Mouse (Mus musculus) intestine, embryonic 15.5 days (tissue): ENCODE measurements around the gene Tmem53. TPM values are rescaled to one million over a fixed set of nuclear protein-coding genes. Genes with fewer than 3 reads are reported as not detected.

Experiments
- ATAC-seq: fragments of 200-750 bp; cut with Nextera tagmentation; 2 replicates; pipeline ENCODE4 v1.8.0; 2017; ENCODE audit warnings: moderate TSS enrichment, moderate library complexity
- H3K27ac ChIP-seq: fragments of 300-500 bp; sonication (generic); 2 replicates; pipeline ENCODE4 v1.5.1; 2015; ENCODE audit warnings: mild to moderate bottlenecking, inconsistent platforms
- H3K27me3 ChIP-seq: fragments of 300-500 bp; sonication (generic); replicated peaks from 2 replicates; pipeline ENCODE4 v1.6.1; 2015; ENCODE audit warnings: inconsistent platforms
- H3K36me3 ChIP-seq: fragments of 300-500 bp; sonication (generic); 2 replicates; pipeline ENCODE4 v1.6.1; 2015; ENCODE audit warnings: inconsistent platforms
- H3K4me1 ChIP-seq: fragments of 300-500 bp; sonication (generic); replicated peaks from 2 replicates; pipeline ENCODE4 v1.6.1; 2015; ENCODE audit warnings: inconsistent platforms
- H3K4me2 ChIP-seq: fragments of 300-500 bp; sonication (generic); replicated peaks from 2 replicates; pipeline ENCODE4 v1.6.1; 2015; ENCODE audit warnings: mild to moderate bottlenecking, inconsistent platforms
- H3K4me3 ChIP-seq: fragments of 300-500 bp; sonication (generic); replicated peaks from 2 replicates; pipeline ENCODE4 v1.5.1; 2015; ENCODE audit warnings: inconsistent platforms
- H3K9ac ChIP-seq: fragments of 300-500 bp; sonication (generic); 2 replicates; pipeline ENCODE4 v1.6.1; 2015; ENCODE audit warnings: inconsistent platforms
- H3K9me3 ChIP-seq: fragments of 300-500 bp; sonication (generic); 2 replicates; pipeline ENCODE4 v1.6.1; 2016; ENCODE audit warnings: inconsistent platforms
- whole genome bisulfite sequencing: fragments of 180-500 bp; shearing (Covaris S2); methylation state at CpG from one replicate; pipeline ENCODE4 v1.1.7; 2015; 5-methylcytosine and 5-hydroxymethylcytosine counted together
- polyA plus RNA-seq: library from polyadenylated mRNA; unstranded; fragments of >200 nt; fragmentation: Nextera tagmentation; extraction: Ambion mirVana; gene quantifications from 2 replicates; pipeline ENCODE4 v1.2.1, GENCODE M21; 2015

Tmem53 gene
- polyA plus RNA-seq, 1 experiment from 2014 or later: 9.5 TPM

DNA sequence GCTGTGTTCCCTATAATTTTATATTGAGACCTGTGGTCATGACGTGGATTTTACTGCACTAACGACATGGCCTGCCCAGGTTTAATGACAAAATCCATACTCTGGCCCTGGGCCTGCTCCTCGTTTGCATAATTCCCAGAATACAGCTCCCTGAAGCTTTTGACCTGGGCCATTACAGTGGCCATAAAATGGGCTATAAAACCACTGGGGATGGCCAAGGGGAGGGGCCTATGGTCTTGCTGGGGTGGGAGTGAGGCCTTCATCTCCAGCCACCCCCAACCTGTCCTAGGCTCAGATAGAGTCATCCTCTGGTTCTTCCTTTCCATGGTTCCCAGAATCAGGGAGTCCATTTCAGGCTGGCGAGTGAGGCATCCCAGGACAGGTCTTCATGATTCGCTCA lies 60.1 kb downstream of the Tmem53 start:
- Histone ChIP-seq H3K4me3 (no peak overlapping the region), H3K9ac (no peak overlapping the region), H3K9me3 (no peaks in the 10 kb centered on the region), H3K36me3 (no peaks in the 10 kb centered on the region), H3K27me3 (peaks cover 46% of the 10 kb centered on the region), H3K4me2 (peak overlapping the region; percentile 22; the same call in 1 of the 2 replicates), H3K27ac (no peak overlapping the region), H3K4me1 (peaks cover 12% of the 10 kb centered on the region)
- ATAC-seq: peak; percentile 59
- WGBS: 45% methylated on average over 5 of the region's 5 CpGs

DNA sequence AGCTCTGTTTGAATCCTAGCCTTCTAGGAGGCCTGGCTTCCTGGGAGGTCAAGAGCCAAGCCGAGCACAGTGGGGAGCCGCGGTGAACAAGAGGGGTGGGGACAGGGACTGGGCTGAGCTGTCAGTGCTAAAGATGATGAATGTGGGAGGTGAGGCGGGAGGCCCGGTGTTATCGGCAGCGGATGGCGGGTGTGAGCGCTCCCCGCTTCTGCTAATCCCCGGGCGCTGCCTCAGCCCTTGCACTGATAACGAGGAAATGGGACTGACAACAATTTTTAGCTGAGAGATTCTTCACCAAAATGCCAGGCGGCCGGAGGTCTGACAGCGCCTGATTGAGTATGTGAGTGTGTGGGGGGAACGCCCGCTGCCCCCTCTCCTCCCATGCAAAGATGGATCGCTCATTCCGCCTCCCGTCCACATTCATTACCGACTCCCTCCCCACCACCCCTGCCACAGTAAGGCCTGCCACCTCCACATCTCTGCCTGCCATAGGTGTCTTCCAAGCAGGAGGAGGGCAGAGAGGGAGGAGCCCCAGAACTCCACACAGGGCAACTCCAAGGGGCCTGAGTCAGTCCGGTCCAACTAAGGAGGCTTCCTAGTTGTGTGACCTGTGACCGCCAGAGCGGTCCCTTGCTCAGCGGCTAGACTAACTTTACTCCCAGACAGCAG lies 60.8 kb downstream of the Tmem53 start:
- H3K4me1 ChIP-seq: peaks cover 14% of the 10 kb centered on the region
- H3K4me3 ChIP-seq: no peak overlapping the region
- peaks cover 53% of the 10 kb centered on the region for H3K27me3 ChIP-seq
- H3K9me3 ChIP-seq: no peaks in the 10 kb centered on the region
- 8% methylated on average over 26 of the region's 26 CpGs for WGBS
- H3K4me2 ChIP-seq: peak overlapping the region; percentile 22
- H3K27ac ChIP-seq: no peak overlapping the region
- 0 out of 2 replicates have a peak overlapping the region, but pooled peaks have one; percentile 15 for H3K9ac ChIP-seq
- no peaks in the 10 kb centered on the region for H3K36me3 ChIP-seq
- peak; percentile 76 for ATAC-seq

DNA sequence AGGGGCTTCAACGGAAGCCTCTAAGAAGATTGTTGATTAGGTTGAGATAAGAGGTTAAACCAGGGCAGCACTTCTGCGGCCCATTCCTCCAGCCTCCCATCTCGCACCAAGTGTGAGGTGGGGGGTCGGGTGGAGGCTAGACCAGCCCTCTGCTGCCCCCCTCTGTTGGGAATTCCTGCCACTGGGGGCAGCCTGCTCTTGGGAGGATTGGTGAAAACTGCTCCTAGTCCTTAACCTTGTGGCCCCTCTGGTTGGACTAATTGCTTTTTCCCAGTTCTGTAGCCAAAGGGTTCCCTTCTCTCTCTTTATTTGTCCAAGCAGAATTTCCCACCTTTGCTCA lies 61.3 kb downstream of the Tmem53 start:
- no peaks in the 10 kb centered on the region for H3K9me3 ChIP-seq
- no peak overlapping the region for H3K27ac ChIP-seq
- H3K4me2 ChIP-seq: peak overlapping the region; percentile 22
- H3K27me3 ChIP-seq: peaks cover 58% of the 10 kb centered on the region
- 13% methylated on average over 4 of the region's 4 CpGs for WGBS
- peaks cover 19% of the 10 kb centered on the region for H3K4me1 ChIP-seq
- 0 out of 2 replicates have a peak, but pooled peaks have one; percentile 24 for ATAC-seq
- H3K4me3 ChIP-seq: no peak overlapping the region
- H3K9ac ChIP-seq: no peak overlapping the region
- no peaks in the 10 kb centered on the region for H3K36me3 ChIP-seq

DNA sequence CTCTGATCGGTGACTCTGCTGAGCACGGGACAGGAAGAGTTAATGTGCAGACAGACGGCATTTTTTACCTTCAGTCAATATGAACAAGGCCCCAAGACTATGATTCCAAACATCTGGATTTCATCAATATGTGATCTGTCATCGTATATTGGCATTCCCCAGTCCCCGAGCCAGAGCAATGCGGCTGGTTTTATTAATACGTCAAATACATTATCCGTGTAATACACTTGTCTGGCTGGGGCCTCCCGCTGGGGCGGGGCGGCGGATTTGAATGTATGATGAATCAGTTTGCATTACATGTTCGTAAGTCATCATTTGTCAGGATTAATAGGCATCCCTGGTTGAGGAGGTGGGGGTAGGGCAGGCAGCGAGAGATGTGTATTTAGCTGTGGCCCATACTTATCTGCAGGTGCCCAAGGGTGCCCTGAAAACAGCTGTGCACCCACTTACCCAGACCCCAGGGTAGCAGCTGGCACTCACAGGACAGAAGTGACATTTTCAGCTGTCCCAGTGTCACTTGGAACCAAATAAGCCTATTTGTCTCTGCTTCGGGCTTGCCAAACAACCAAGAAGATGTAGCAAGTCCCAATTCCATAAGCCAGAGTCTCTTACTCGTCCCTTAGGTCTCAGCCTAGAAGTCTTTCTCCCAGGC lies 63.2 kb downstream of the Tmem53 start:
- Histone ChIP-seq H3K9me3 (no peaks in the 10 kb centered on the region), H3K4me1 (peaks cover 19% of the 10 kb centered on the region), H3K27ac (no peak overlapping the region), H3K4me2 (no peak overlapping the region), H3K36me3 (no peaks in the 10 kb centered on the region), H3K4me3 (no peak overlapping the region), H3K9ac (no peak overlapping the region), H3K27me3 (peaks cover 67% of the 10 kb centered on the region)
- WGBS: 75% methylated on average over 16 of the region's 16 CpGs
- no peak for ATAC-seq

DNA sequence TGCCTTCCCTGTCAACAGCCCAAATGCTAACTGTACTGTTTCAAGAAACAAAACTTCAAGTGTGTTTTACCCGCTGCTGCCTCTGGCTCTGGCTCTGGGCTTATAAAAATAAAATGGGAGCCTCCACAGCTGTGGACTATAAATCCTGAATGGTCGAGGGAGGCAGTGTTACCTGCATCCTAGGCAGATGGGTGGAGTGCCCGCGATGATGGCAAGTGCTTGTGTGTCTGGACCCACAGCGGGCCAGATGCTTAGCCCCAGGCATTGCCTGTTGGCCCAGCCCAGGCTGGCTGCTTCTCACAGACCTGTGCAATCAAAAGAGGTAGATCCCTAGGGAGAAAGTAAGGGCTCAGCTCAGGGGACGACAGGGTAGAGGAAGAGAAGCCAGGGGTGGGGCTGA lies 65.0 kb downstream of the Tmem53 start:
- Histone ChIP-seq H3K4me2 (no peak overlapping the region), H3K36me3 (no peaks in the 10 kb centered on the region), H3K4me1 (peaks cover 19% of the 10 kb centered on the region), H3K27me3 (peaks cover 69% of the 10 kb centered on the region), H3K9ac (no peak overlapping the region), H3K27ac (no peak overlapping the region), H3K9me3 (no peaks in the 10 kb centered on the region), H3K4me3 (no peak overlapping the region)
- ATAC-seq: no peak
- 33% methylated on average over 6 of the region's 6 CpGs for WGBS

DNA sequence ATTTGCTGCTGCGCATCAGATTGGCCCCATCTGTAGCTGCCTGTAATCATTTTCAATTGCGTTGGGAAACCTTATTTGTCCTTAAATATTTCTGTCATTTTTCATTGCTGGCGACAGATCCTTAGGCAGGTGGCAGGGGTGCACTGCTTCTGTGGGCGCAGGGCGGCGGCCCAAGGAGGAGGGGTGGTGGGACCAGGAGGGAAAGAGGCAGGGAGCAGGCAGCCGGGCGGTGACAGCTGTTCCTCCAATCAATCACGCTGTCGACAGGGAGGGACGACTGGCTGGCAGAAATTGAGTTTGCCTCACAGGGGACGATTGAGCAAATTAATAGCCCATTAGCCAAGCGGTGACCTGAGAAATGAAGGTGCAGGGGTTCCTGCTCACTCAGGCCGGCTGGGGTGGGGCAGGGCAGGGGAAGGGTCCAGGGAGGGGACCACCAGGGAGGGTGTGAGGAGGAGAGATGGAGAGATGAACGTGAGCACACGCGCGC lies 66.0 kb downstream of the Tmem53 start:
- Histone ChIP-seq H3K27ac (no peak overlapping the region), H3K4me2 (no peak overlapping the region), H3K4me1 (peaks cover 16% of the 10 kb centered on the region), H3K9me3 (no peaks in the 10 kb centered on the region), H3K36me3 (no peaks in the 10 kb centered on the region), H3K27me3 (peaks cover 76% of the 10 kb centered on the region), H3K4me3 (no peak overlapping the region), H3K9ac (no peak overlapping the region)
- ATAC-seq: 0 out of 2 replicates have a peak, but pooled peaks have one; percentile 21
- 12% methylated on average over 18 of the region's 18 CpGs for WGBS

Other genes starting within 250 kb of the Tmem53 start
- 32.2 and 37.7 TPM in 2 replicates for gene Eif2b3, start 232.5 kb upstream of the Tmem53 start, polyA plus RNA-seq
- gene Ptch2, start 155.9 kb upstream of the Tmem53 start, polyA plus RNA-seq: 5.6 and 5.9 TPM in 2 replicates
- 6.0 and 7.6 TPM in 2 replicates for gene Btbd19, start 126.2 kb upstream of the Tmem53 start, polyA plus RNA-seq
- not detected in 2 replicates for gene Tctex1d4, start 125.2 kb upstream of the Tmem53 start, polyA plus RNA-seq
- gene Plk3, start 118.0 kb upstream of the Tmem53 start, polyA plus RNA-seq: 3.6 and 3.7 TPM in 2 replicates
- gene Rps8, start 95.7 kb upstream of the Tmem53 start, polyA plus RNA-seq: 1,027 and 1,033 TPM in 2 replicates
- gene Kif2c, start 69.3 kb upstream of the Tmem53 start, polyA plus RNA-seq: 37.7 and 48.7 TPM in 2 replicates
- 0.19 and 0.32 TPM in 2 replicates for gene Armh1, start 174 bp downstream of the Tmem53 start, polyA plus RNA-seq
- 60.0 and 63.9 TPM in 2 replicates for gene Rnf220, start 245.1 kb downstream of the Tmem53 start, polyA plus RNA-seq